Mouse (Mus musculus): ENCODE results near the gene Idi1.
"Not testable (repeated sequence)": the region's sequence is repeated elsewhere in the genome, so short reads cannot be mapped to it uniquely, and the experiment has no call there.

GRCm38 (mm10) chr13:8883870-8884269 is 1.4 kb upstream of the Idi1 start:
- TF ChIP-seq POLR2A, CTCF (IDR thresholded peaks at IDR 0.05; ENCODE audit: insufficient read depth, low read depth, low read length): not testable (repeated sequence)
